In the genomic region with DNA sequence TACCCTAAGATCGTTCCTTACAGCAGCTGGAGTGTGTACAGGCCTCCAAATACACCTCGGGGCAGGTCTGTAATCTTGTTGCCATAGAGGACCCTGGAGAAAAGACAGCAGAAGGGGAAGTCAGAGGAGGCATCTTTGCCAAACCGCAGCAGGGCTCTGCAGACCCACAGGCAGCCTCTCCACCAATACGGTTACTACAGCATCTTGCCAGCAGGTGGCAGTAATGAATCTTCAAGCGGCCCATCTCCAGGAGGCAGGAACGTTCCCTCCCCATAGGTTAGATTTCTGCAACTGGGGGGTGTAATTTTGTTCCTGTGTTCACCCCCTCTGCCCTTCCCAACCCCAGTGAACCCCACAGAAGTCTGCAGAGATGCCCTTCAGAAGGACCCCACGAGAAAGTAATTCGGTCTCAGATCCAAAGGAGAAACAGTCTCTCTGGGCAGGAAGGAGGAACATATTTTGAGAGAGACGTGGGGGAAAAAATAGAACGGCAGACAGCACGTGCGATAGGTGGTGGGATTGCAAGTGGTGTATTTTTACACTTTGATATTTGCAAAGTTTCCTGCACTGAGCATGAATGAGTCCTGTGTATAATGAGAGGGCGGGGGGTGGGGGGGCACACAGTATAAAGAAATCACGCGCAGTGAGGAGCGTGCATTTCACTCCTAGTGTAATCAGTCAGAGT, we compare ENCODE assay signal across 8 mouse cellular contexts.
A peak's percentile ranks its signal among the peaks of the same experiment; 100 is the strongest.
DNase-seq lines count a peak whose midpoint lies in the region; ATAC-seq and TF ChIP-seq lines count a peak whose summit lies in the region.

No protein-coding gene starts in this region.

- WGBS in hindbrain, embryonic 11.5 days: 45% methylated on average over 16 of the region's 16 CpGs
- WGBS in hindbrain, embryonic 12.5 days: 46% methylated on average over 16 of the region's 16 CpGs
- WGBS in forebrain, postnatal 0 days: 36% methylated on average over 16 of the region's 16 CpGs
- 39% methylated on average over 16 of the region's 16 CpGs for WGBS in midbrain, postnatal 0 days

- H3K4me2 ChIP-seq in hindbrain, embryonic 11.5 days (replicated peaks; ENCODE audit: low read depth, low read length): no peak overlapping the region
- H3K4me2 ChIP-seq in hindbrain, embryonic 12.5 days (replicated peaks): no peak overlapping the region
- peak overlapping the region; percentile 21; the same call in 1 of the 2 replicates for H3K4me2 ChIP-seq in forebrain, postnatal 0 days (ENCODE audit: low read depth)
- no peak overlapping the region; the same call in 1 of the 2 replicates for H3K4me2 ChIP-seq in midbrain, postnatal 0 days (ENCODE audit: low read depth, low read length, poor library complexity, severe bottlenecking)

- no peak overlapping the region for H3K9ac ChIP-seq in hindbrain, embryonic 11.5 days (ENCODE audit: low read depth, low read length)
- H3K9ac ChIP-seq in hindbrain, embryonic 12.5 days: no peak overlapping the region
- H3K9ac ChIP-seq in forebrain, postnatal 0 days: no peak overlapping the region
- no peak overlapping the region for H3K9ac ChIP-seq in midbrain, postnatal 0 days (replicated peaks; ENCODE audit: low read length, poor library complexity, severe bottlenecking)

- H3K4me1 ChIP-seq in hindbrain, embryonic 11.5 days (replicated peaks; ENCODE audit: control insufficient read depth, insufficient read depth, low read length): peaks cover 11% of the 10 kb centered on the region
- peaks cover 35% of the 10 kb centered on the region for H3K4me1 ChIP-seq in hindbrain, embryonic 12.5 days
- no peaks in the 10 kb centered on the region for H3K4me1 ChIP-seq in forebrain, postnatal 0 days (ENCODE audit: insufficient read depth)
- H3K4me1 ChIP-seq in midbrain, postnatal 0 days (ENCODE audit: insufficient read depth, low read length): no peaks in the 10 kb centered on the region

- peak; percentile 87 for TF ChIP-seq CTCF in forebrain, postnatal 0 days (IDR thresholded peaks at IDR 0.05; ENCODE audit: low read depth)
- TF ChIP-seq CTCF in midbrain, postnatal 0 days (IDR thresholded peaks at IDR 0.05): peak; percentile 86

- H3K36me3 ChIP-seq in hindbrain, embryonic 11.5 days (ENCODE audit: control insufficient read depth, insufficient read depth, low read length): no peaks in the 10 kb centered on the region
- no peaks in the 10 kb centered on the region for H3K36me3 ChIP-seq in hindbrain, embryonic 12.5 days
- peaks cover 3% of the 10 kb centered on the region; the same call in 1 of the 2 replicates for H3K36me3 ChIP-seq in forebrain, postnatal 0 days (ENCODE audit: insufficient read depth)
- H3K36me3 ChIP-seq in midbrain, postnatal 0 days (ENCODE audit: insufficient read depth, low read length): peaks cover 11% of the 10 kb centered on the region
- H3K36me3 ChIP-seq in splenic B cell, adult 2 months (ENCODE audit: control insufficient read depth, insufficient read depth, low read length, poor library complexity, severe bottlenecking): no peaks in the 10 kb centered on the region

- peaks cover 7% of the 10 kb centered on the region; the same call in 1 of the 2 replicates for H3K27me3 ChIP-seq in hindbrain, embryonic 11.5 days (ENCODE audit: control insufficient read depth, insufficient read depth, low read length)
- H3K27me3 ChIP-seq in hindbrain, embryonic 12.5 days: peaks cover 43% of the 10 kb centered on the region
- no peaks in the 10 kb centered on the region for H3K27me3 ChIP-seq in forebrain, postnatal 0 days (ENCODE audit: insufficient read depth, low read length)
- H3K27me3 ChIP-seq in midbrain, postnatal 0 days (ENCODE audit: insufficient read depth, low read length): 0 out of 2 replicates have a peak, but pooled peaks cover 4% of the 10 kb centered on the region
- no peaks in the 10 kb centered on the region for H3K27me3 ChIP-seq in splenic B cell, adult 2 months (ENCODE audit: control insufficient read depth, insufficient read depth, low read length, poor library complexity, severe bottlenecking)

- H3K27ac ChIP-seq in hindbrain, embryonic 11.5 days (ENCODE audit: low read depth, low read length): no peak overlapping the region
- no peak overlapping the region for H3K27ac ChIP-seq in hindbrain, embryonic 12.5 days
- no peak overlapping the region for H3K27ac ChIP-seq in forebrain, postnatal 0 days (ENCODE audit: low read depth, low read length)
- H3K27ac ChIP-seq in midbrain, postnatal 0 days (ENCODE audit: low read depth, low read length): no peak overlapping the region

- ATAC-seq in hindbrain, embryonic 11.5 days (ENCODE audit: low FRiP score): no peak; the same call in 1 of the 2 replicates
- ATAC-seq in hindbrain, embryonic 12.5 days (ENCODE audit: low FRiP score): no peak
- peak; percentile 80 for ATAC-seq in forebrain, postnatal 0 days
- peak; percentile 69; the same call in 1 of the 2 replicates for ATAC-seq in midbrain, postnatal 0 days (ENCODE audit: low FRiP score)

- intact Hi-C loops in left cerebral cortex, postnatal 14 days (cut with DNase I): loop anchor here (5.0 kb wide), 1 partner anchor 115 kb away; no protein-coding TSS in a partner anchor

- no peaks in the 10 kb centered on the region for H3K9me3 ChIP-seq in hindbrain, embryonic 11.5 days (ENCODE audit: control insufficient read depth, low read length)
- 0 out of 2 replicates have a peak, but pooled peaks cover 3% of the 10 kb centered on the region for H3K9me3 ChIP-seq in hindbrain, embryonic 12.5 days (replicated peaks)
- no peaks in the 10 kb centered on the region for H3K9me3 ChIP-seq in forebrain, postnatal 0 days (ENCODE audit: low read length)
- H3K9me3 ChIP-seq in midbrain, postnatal 0 days (ENCODE audit: low read length): no peaks in the 10 kb centered on the region

- DNase-seq in hindbrain, embryonic 11.5 days (ENCODE audit: low spot score): peak; percentile 84
- DNase-seq in cerebellum, adult 11-12 months: peak; percentile 31
- peak; percentile 91 for DNase-seq in forebrain, postnatal 0 days
- DNase-seq in heart, postnatal 4 days: peak; percentile 81
- DNase-seq in left cerebral cortex, postnatal 14 days (ENCODE audit: low spot score in 2 of 2): peak; percentile 89 to 90
- peak; percentile 85 for DNase-seq in midbrain, postnatal 0 days (ENCODE audit: low spot score)
- DNase-seq in splenic B cell, adult 2 months (ENCODE audit: low read depth, low spot score): peak; percentile 91

- H3K4me3 ChIP-seq in hindbrain, embryonic 11.5 days (ENCODE audit: low read depth, low read length): no peak overlapping the region
- no peak overlapping the region for H3K4me3 ChIP-seq in hindbrain, embryonic 12.5 days
- H3K4me3 ChIP-seq in forebrain, postnatal 0 days (ENCODE audit: low read depth, low read length): no peak overlapping the region
- H3K4me3 ChIP-seq in midbrain, postnatal 0 days (ENCODE audit: low read depth, low read length): no peak overlapping the region

Comparison
In these comparisons a context has a peak if more than half of its experiments do, and no peak if none do; other contexts are left out.
1. ATAC-seq: peak in forebrain, postnatal 0 days (single experiment) and midbrain, postnatal 0 days (single experiment); none in hindbrain, embryonic 11.5 days (single experiment) and hindbrain, embryonic 12.5 days (single experiment).
2. DNase-seq: peak in every context shown above with its lines; median percentile 91 in forebrain, postnatal 0 days; 91 in splenic B cell, adult 2 months; 90 in left cerebral cortex, postnatal 14 days; 85 in midbrain, postnatal 0 days; 84 in hindbrain, embryonic 11.5 days; 81 in heart, postnatal 4 days; 31 in cerebellum, adult 11-12 months.